Mouse (Mus musculus): ENCODE results near the gene Cd3e.

DNA sequence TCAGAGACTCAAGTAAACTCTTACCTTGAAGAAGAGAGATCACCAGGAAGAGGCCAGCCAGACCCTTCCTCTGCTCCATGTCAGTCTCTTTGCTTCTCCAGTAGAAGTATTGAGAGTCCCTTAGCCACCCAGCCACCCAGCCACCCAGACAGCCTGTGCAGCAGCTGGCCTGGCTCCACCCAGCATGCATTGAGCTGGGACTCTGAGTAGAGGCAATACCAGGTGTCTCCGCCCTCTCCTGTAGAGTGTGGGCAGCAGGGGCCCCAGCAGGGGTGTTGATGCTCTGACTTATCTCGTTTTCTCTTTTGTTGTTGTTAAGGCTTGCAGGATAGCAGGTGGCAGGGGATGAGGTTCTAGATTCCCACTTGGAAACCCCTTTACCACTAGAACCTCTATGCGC lies 29.2 kb downstream of the Cd3e start, which contains the start of gene Cd3g:
- no peak for TF ChIP-seq CTCF (IDR thresholded peaks at IDR 0.05; ENCODE audit: low read depth)
- TF ChIP-seq EP300 (IDR thresholded peaks at IDR 0.05; ENCODE audit: low read depth): no peak
